Mouse (Mus musculus) gastrocnemius, postnatal 10 days (tissue): ENCODE measurements around the gene Sgsm1. TPM values are rescaled to one million over a fixed set of nuclear protein-coding genes. Genes with fewer than 3 reads are reported as not detected.

Source experiments
- microRNA-seq, 2 experiments: library from miRNA; unstranded; fragments of <30 nt; microRNA quantifications; one replicate each; pipeline ENCODE4 v1.2.0; 2021
- total RNA-seq, 2 experiments: library from RNA; stranded (reverse); gene quantifications; 2 replicates each; pipeline ENCODE4 v1.2.3; 2021

Sgsm1 gene
- total RNA-seq, 2 experiments from 2014 or later = 0.65 to 1.2 TPM

Small RNA genes within 50 kb of the gene (microRNA-seq; reads per million reads assigned to microRNA genes)
- gene Mir7229 (0 reads per million in 2 experiments), gene Mir7230 (0 reads per million in 2 experiments)

Other genes starting within 250 kb of the Sgsm1 start
- gene Crybb2, start 240.7 kb downstream of the Sgsm1 start, total RNA-seq = not detected
- 1 to 10 TPM in 1 of 2 experiments, under 1 TPM in 1; 0.68 to 2.0 TPM for gene Crybb3, start 229.2 kb downstream of the Sgsm1 start, total RNA-seq
- gene 2900026A02Rik, start 89.5 kb downstream of the Sgsm1 start, total RNA-seq = 10 to 100 TPM; 36.2 to 42.0 TPM
- not detected for gene Tmem211, start 83.9 kb downstream of the Sgsm1 start, total RNA-seq
- gene Aym1, start 46.5 kb upstream of the Sgsm1 start, total RNA-seq = not detected
- gene Wscd2, start 179.5 kb upstream of the Sgsm1 start, total RNA-seq = under 1 TPM; 0.94 to 0.99 TPM